Mouse (Mus musculus) neural tube, embryonic 11.5 days (tissue): ENCODE results near the gene Med17. TPM values are rescaled to one million over a fixed set of nuclear protein-coding genes. Genes with fewer than 3 reads are reported as not detected.

ENCODE experiments used
- ATAC-seq: fragments of 200-750 bp; cut with Nextera tagmentation; 2 replicates; pipeline ENCODE4 v1.8.0; 2017; ENCODE audit warnings: moderate number of reproducible peaks, mild to moderate bottlenecking, moderate TSS enrichment, moderate library complexity; ENCODE audit not compliant: insufficient read depth, low FRiP score, low TSS enrichment
- DNase-seq: peaks from one replicate; pipeline ENCODE4 v3.0.0-alpha.2; 2015; ENCODE audit warnings: low spot score
- H3K27ac ChIP-seq: fragments of 300-500 bp; sonication (generic); 2 replicates; pipeline ENCODE4 v1.5.1; 2014; ENCODE audit warnings: low read depth, mild to moderate bottlenecking, low read length
- H3K27me3 ChIP-seq: fragments of 300-500 bp; sonication (generic); 2 replicates; pipeline ENCODE4 v1.6.1; 2014; ENCODE audit warnings: mild to moderate bottlenecking, low read length, mixed read lengths; ENCODE audit not compliant: control insufficient read depth, insufficient read depth
- H3K36me3 ChIP-seq: fragments of 300-500 bp; sonication (generic); 2 replicates; pipeline ENCODE4 v1.6.1; 2014; ENCODE audit warnings: mild to moderate bottlenecking, low read length, moderate library complexity, mixed read lengths; ENCODE audit not compliant: control insufficient read depth, insufficient read depth
- H3K4me1 ChIP-seq: fragments of 300-500 bp; sonication (generic); 2 replicates; pipeline ENCODE4 v1.6.1; 2014; ENCODE audit warnings: low read length, mixed read lengths; ENCODE audit not compliant: control insufficient read depth, insufficient read depth
- H3K4me2 ChIP-seq: fragments of 300-500 bp; sonication (generic); 2 replicates; pipeline ENCODE4 v1.6.1; 2014; ENCODE audit warnings: low read depth, mild to moderate bottlenecking, moderate library complexity
- H3K4me3 ChIP-seq: fragments of 300-500 bp; sonication (generic); 2 replicates; pipeline ENCODE4 v1.5.1; 2014; ENCODE audit warnings: low read depth, low read length
- H3K9ac ChIP-seq: fragments of 300-500 bp; sonication (generic); 2 replicates; pipeline ENCODE4 v1.6.1; 2014; ENCODE audit warnings: mild to moderate bottlenecking, low read length
- H3K9me3 ChIP-seq: fragments of 300-500 bp; sonication (generic); 2 replicates; pipeline ENCODE4 v1.6.1; 2016; ENCODE audit warnings: low read length; ENCODE audit not compliant: control insufficient read depth
- WGBS: fragments of 180-500 bp; shearing (Covaris S2); extraction: QIAGEN DNeasy Blood & Tissue Kit; methylation state at CpG from one replicate; pipeline ENCODE4 v1.1.7; 2014; 5-methylcytosine and 5-hydroxymethylcytosine counted together
- polyA plus RNA-seq: library from polyadenylated mRNA; unstranded; fragments of >200 nt; fragmentation: Nextera tagmentation; extraction: Ambion mirVana; gene quantifications from 2 replicates; pipeline ENCODE4 v1.2.1, GENCODE M21; 2014

Med17 gene
- polyA plus RNA-seq, 1 experiment from 2014 or later, result 47.9 TPM

DNA sequence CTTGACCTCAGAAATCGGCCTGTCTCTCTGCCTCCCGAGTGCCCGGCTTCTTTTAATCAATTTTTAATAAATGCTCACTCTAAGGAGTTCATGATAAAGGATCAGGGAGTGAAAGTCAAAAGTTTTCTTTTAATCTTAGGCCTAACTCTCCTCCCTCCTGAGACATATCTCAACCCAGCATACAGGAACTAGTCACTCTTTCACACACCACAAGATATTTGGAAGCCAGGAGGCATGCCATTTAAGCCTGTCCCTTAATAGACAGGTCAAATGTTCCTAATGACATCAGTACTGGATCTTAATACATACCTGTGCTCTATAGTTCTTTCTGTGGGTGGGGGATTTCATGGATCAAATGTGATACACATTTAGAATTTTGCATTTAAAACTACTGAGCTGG, 1.4 kb downstream of the Med17 start:
- DNase-seq (no peak), ATAC-seq (no peak)
- Histone ChIP-seq H3K4me3 (no peak overlapping the region), H3K9ac (no peak overlapping the region), H3K4me1 (peaks cover 9% of the 10 kb centered on the region; the same call in 1 of the 2 replicates), H3K27ac (no peak overlapping the region), H3K4me2 (no peak overlapping the region), H3K9me3 (no peaks in the 10 kb centered on the region), H3K27me3 (no peaks in the 10 kb centered on the region), H3K36me3 (peaks cover 4% of the 10 kb centered on the region; the same call in 1 of the 2 replicates)
- 95% methylated on average over 3 of the region's 3 CpGs for WGBS

DNA sequence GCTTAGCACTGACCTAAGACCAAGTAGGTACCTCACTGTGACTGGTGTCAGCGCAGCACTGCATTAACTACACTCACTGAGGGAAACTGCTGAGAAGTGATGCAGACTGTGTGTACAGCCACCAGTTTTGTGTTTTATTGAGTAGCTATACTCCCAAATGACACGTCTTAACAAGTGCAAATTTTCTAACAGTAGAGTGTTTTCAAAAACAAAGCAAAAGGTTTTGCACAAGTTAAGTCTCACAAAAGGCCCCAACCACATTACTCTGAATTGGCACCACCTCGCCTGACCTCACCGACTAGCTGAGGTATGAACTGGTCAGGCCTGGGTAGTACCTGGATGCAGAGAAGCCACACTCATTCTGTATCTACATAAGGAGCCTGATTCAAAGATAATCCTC, 2.9 kb downstream of the Med17 start:
- Histone ChIP-seq H3K36me3 (peaks cover 7% of the 10 kb centered on the region), H3K4me1 (peaks cover 9% of the 10 kb centered on the region; the same call in 1 of the 2 replicates), H3K27ac (no peak overlapping the region), H3K27me3 (no peaks in the 10 kb centered on the region), H3K4me2 (no peak overlapping the region), H3K9ac (no peak overlapping the region), H3K4me3 (no peak overlapping the region), H3K9me3 (no peaks in the 10 kb centered on the region)
- no peak for ATAC-seq
- WGBS, result 88% methylated on average over 4 of the region's 4 CpGs
- DNase-seq, result no peak

- H3K27ac ChIP-seq, result no peak overlapping the region
- no peak overlapping the region for H3K4me2 ChIP-seq
- ATAC-seq (no peak), DNase-seq (no peak)
- H3K9me3 ChIP-seq, result no peaks in the 10 kb centered on the region
- no peak overlapping the region for H3K9ac ChIP-seq
- H3K27me3 ChIP-seq, result no peaks in the 10 kb centered on the region
- WGBS, result 91% methylated on average over 2 of the region's 2 CpGs
- H3K36me3 ChIP-seq, result peaks cover 7% of the 10 kb centered on the region
- peaks cover 4% of the 10 kb centered on the region; the same call in 1 of the 2 replicates for H3K4me1 ChIP-seq
- H3K4me3 ChIP-seq, result no peak overlapping the region
Observed at GRCm38 (mm10) chr9:15273981-15274380, 5.8 kb downstream of the Med17 start.

DNA sequence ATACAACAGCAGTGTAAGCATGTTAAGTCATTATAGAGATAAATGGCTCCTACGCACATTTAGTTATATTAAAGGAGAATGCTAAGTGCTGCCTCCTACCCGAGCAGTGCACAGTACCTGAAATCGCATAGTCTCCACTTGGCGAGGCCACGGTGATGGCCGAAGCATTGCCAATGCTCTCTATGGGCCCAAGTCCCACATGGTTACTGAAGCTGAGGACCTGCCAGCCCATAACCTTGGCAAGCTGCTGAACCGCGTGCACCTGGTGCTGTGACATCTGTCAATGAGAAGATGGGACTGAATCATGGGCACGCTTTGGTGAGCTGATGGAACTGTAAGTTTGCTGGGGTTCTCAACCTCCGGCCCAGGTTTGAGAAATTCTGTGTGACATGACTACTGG, 16.2 kb downstream of the Med17 start:
- WGBS, result 96% methylated on average over 10 of the region's 10 CpGs
- Histone ChIP-seq H3K9ac (no peak overlapping the region), H3K36me3 (peaks cover 10% of the 10 kb centered on the region), H3K27ac (no peak overlapping the region), H3K9me3 (no peaks in the 10 kb centered on the region), H3K4me1 (no peaks in the 10 kb centered on the region), H3K4me2 (no peak overlapping the region), H3K27me3 (no peaks in the 10 kb centered on the region), H3K4me3 (no peak overlapping the region)
- DNase-seq (no peak), ATAC-seq (no peak)

DNA sequence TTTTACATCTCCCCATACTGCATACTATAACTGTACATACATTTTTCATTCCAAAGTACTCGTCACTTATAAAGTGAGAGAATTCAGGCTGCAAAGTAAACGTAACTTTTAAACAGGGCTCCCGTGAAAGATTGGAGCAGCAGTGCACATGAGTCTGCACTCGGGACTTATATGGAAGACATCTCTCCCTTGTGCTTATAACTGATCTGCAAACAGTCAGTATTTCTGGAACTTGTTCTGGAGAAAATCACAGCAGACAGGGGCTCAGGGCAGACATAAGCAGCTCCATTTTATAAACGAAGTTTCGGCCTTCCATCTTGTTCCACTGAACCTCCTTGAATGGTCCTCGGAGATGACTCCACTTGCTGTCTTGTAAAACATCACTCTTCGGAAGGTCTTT, 17.8 kb downstream of the Med17 start:
- Histone ChIP-seq H3K36me3 (peaks cover 10% of the 10 kb centered on the region), H3K4me3 (no peak overlapping the region), H3K4me2 (no peak overlapping the region), H3K27me3 (no peaks in the 10 kb centered on the region), H3K27ac (no peak overlapping the region), H3K9me3 (no peaks in the 10 kb centered on the region), H3K9ac (no peak overlapping the region), H3K4me1 (no peaks in the 10 kb centered on the region)
- no peak for DNase-seq
- WGBS, result 97% methylated on average over 8 of the region's 8 CpGs
- no peak for ATAC-seq

DNA sequence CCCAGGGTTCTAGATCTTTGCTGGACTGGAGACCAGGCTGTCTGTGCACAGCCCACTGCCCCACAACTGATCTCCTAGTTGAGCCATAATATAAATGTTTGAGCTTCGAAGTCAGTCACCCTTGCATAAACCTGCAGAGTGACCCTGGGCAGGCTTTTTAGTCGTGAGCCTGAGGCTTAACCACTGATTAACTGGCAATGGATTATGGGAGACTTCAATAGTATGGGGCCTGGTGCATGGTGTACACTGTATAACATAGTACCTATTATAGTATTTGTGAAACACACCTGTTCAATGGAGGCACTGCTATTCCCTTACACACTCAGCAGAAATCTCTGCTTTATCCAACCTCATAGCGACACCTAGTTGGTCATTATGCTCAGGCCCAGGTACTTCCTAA, 23.5 kb downstream of the Med17 start:
- DNase-seq (no peak), ATAC-seq (no peak)
- H3K27ac ChIP-seq, result no peak overlapping the region
- WGBS, result 89% methylated on average over 3 of the region's 3 CpGs
- no peaks in the 10 kb centered on the region for H3K9me3 ChIP-seq
- H3K4me3 ChIP-seq, result no peak overlapping the region
- H3K36me3 ChIP-seq, result peaks cover 5% of the 10 kb centered on the region
- no peak overlapping the region for H3K9ac ChIP-seq
- H3K4me2 ChIP-seq, result no peak overlapping the region
- no peaks in the 10 kb centered on the region for H3K4me1 ChIP-seq
- no peaks in the 10 kb centered on the region for H3K27me3 ChIP-seq

- H3K9ac ChIP-seq, result no peak overlapping the region
- 92% methylated on average over 7 of the region's 7 CpGs for WGBS
- no peak for ATAC-seq
Observed at GRCm38 (mm10) chr9:15254501-15254900, 25.2 kb downstream of the Med17 start.

GRCm38 (mm10) chr9:15252196-15252595, 27.5 kb downstream of the Med17 start:
- Histone ChIP-seq H3K4me1 (no peaks in the 10 kb centered on the region), H3K4me2 (no peak overlapping the region), H3K9ac (no peak overlapping the region), H3K27ac (no peak overlapping the region), H3K9me3 (no peaks in the 10 kb centered on the region), H3K4me3 (no peak overlapping the region), H3K36me3 (no peaks in the 10 kb centered on the region), H3K27me3 (no peaks in the 10 kb centered on the region)
- 83% methylated on average over 7 of the region's 7 CpGs for WGBS
- ATAC-seq, result no peak
- DNase-seq, result no peak

More at GRCm38 (mm10) chr9:15254501-15254900, 25.2 kb downstream of the Med17 start:
- no peaks in the 10 kb centered on the region for H3K27me3 ChIP-seq
- no peaks in the 10 kb centered on the region for H3K36me3 ChIP-seq
- no peaks in the 10 kb centered on the region for H3K9me3 ChIP-seq
- DNase-seq, result no peak
- no peak overlapping the region for H3K4me2 ChIP-seq
- no peak overlapping the region for H3K27ac ChIP-seq
- H3K4me1 ChIP-seq, result no peaks in the 10 kb centered on the region
- H3K4me3 ChIP-seq, result no peak overlapping the region

GRCm38 (mm10) chr9:15250376-15250775, 29.4 kb downstream of the Med17 start:
- Histone ChIP-seq H3K4me3 (no peak overlapping the region), H3K9ac (no peak overlapping the region), H3K36me3 (no peaks in the 10 kb centered on the region), H3K4me2 (no peak overlapping the region), H3K27me3 (no peaks in the 10 kb centered on the region), H3K9me3 (no peaks in the 10 kb centered on the region), H3K27ac (no peak overlapping the region), H3K4me1 (no peaks in the 10 kb centered on the region)
- no peak for DNase-seq
- ATAC-seq, result no peak
- 79% methylated on average over 7 of the region's 7 CpGs for WGBS
